ENCODE assay signal across 10 mouse cellular contexts in the genomic region with DNA sequence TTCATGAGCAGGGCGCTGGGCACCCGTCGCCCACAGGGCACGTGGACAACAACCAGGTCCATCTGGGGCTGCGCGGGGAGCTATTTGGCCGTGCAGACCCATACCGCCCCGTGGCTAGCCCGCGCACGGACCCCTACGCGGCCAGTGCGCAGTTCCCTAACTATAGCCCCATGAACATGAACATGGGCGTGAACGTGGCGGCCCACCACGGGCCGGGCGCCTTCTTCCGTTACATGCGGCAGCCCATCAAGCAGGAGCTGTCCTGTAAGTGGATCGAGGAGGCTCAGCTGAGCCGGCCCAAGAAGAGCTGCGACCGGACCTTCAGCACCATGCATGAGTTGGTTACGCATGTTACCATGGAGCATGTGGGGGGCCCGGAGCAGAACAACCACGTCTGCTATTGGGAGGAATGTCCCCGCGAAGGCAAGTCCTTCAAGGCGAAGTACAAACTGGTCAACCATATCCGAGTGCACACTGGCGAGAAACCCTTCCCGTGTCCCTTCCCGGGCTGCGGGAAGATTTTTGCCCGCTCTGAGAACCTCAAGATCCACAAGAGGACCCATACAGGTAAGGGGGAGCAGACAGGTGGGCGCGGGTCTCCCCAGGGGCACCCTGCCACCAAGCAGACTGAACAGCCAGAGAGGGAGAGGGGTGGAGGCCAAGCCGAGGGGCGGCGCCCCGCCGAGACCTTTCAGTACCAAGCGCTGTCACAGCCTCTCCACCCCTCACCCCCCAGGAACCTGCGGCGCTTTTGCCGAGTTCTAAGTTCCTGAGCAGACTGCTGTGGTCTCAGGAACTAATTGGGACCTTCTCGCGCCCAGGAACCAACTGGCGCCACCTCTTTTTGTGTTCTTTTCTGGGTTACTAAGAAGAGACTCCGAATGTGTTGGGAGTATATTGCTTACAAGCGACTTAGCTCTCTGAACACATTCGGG. TPM values are rescaled to one million over a fixed set of nuclear protein-coding genes. Genes with fewer than 3 reads are reported as not detected.
DNase-seq lines count a peak whose midpoint lies in the region; ATAC-seq and TF ChIP-seq lines count a peak whose summit lies in the region.
"Had no signal": no experiment of that assay in that cellular context is flagged by ENCODE, and none has a peak within 500 bp of the region (broad histone marks: within the 10 kb centered on the region; RNA-seq: fewer than 3 reads in every experiment).

No protein-coding gene starts in this region.

- H3K27ac ChIP-seq in heart, postnatal 0 days (ENCODE audit: low read depth) = no peak overlapping the region
- no peak overlapping the region for H3K27ac ChIP-seq in brown adipose tissue, adult 24 weeks (replicated peaks; ENCODE audit: low read depth, low read length)
- peak overlapping the region; percentile 82 for H3K27ac ChIP-seq in forebrain, embryonic 15.5 days (replicated peaks)
- peak overlapping the region; percentile 82 for H3K27ac ChIP-seq in midbrain, embryonic 15.5 days

- H3K4me3 ChIP-seq in heart, postnatal 0 days (ENCODE audit: low read depth, low read length) = peak overlapping the region; percentile 37
- H3K4me3 ChIP-seq in brown adipose tissue, adult 24 weeks (ENCODE audit: insufficient read depth, low read depth, low read length) = peak overlapping the region; percentile 28; the same call in 1 of the 2 replicates
- H3K4me3 ChIP-seq in forebrain, embryonic 15.5 days = peak overlapping the region; percentile 45
- peak overlapping the region; percentile 42 for H3K4me3 ChIP-seq in midbrain, embryonic 15.5 days
- H3K4me3 ChIP-seq in lung, adult 2 months (replicated peaks; ENCODE audit: extremely low read depth, low read depth, low read length) = no peak overlapping the region

- no peak for DNase-seq in heart, postnatal 0 days (ENCODE audit: low spot score)
- DNase-seq in heart, postnatal 36 days = no peak
- DNase-seq in ovary, adult 18-20 months (ENCODE audit: low spot score) = no peak
- DNase-seq in lung, adult 2 months = no peak
- DNase-seq: gastrocnemius, postnatal 14 days had no signal

- peaks cover 89% of the 10 kb centered on the region for H3K27me3 ChIP-seq in heart, postnatal 0 days (ENCODE audit: control insufficient read depth, insufficient read depth, low read length)
- H3K27me3 ChIP-seq in forebrain, embryonic 15.5 days = peaks cover 12% of the 10 kb centered on the region
- no peaks in the 10 kb centered on the region for H3K27me3 ChIP-seq in midbrain, embryonic 15.5 days (replicated peaks)

- TF ChIP-seq EP300 in heart, postnatal 0 days (IDR thresholded peaks at IDR 0.05; ENCODE audit: low read depth) = no peak

- intact Hi-C loops in heart, postnatal 36 days (cut with DNase I) = no loop called here

- no peak for TF ChIP-seq CTCF in heart, postnatal 0 days (IDR thresholded peaks at IDR 0.05; ENCODE audit: low read depth)
- no peak for TF ChIP-seq CTCF in lung, adult 2 months (IDR thresholded peaks at IDR 0.05; ENCODE audit: insufficient read depth, low read length)

- no peaks in the 10 kb centered on the region for H3K36me3 ChIP-seq in heart, postnatal 0 days (replicated peaks; ENCODE audit: control insufficient read depth, insufficient read depth, low read length)
- H3K36me3 ChIP-seq in forebrain, embryonic 15.5 days = no peaks in the 10 kb centered on the region
- H3K36me3 ChIP-seq in midbrain, embryonic 15.5 days (replicated peaks) = no peaks in the 10 kb centered on the region

- no peaks in the 10 kb centered on the region for H3K9me3 ChIP-seq in heart, postnatal 0 days (replicated peaks; ENCODE audit: control insufficient read depth, low read length)
- no peaks in the 10 kb centered on the region for H3K9me3 ChIP-seq in forebrain, embryonic 15.5 days
- H3K9me3 ChIP-seq in midbrain, embryonic 15.5 days = no peaks in the 10 kb centered on the region

- no peak for ATAC-seq in heart, postnatal 0 days (ENCODE audit: insufficient read depth, low read depth)
- no peak for ATAC-seq in forebrain, embryonic 15.5 days (replicated peaks)
- 0 out of 2 replicates have a peak, but pooled peaks have one; percentile 8 for ATAC-seq in midbrain, embryonic 15.5 days (replicated peaks)
- ATAC-seq in granulocyte monocyte progenitor cell, adult 5-6 weeks (replicated peaks; ENCODE audit: poor library complexity, severe bottlenecking) = no peak

- TF ChIP-seq POLR2A in lung, adult 2 months (IDR thresholded peaks at IDR 0.05; ENCODE audit: borderline replicate concordance, extremely low read depth, low read depth, low read length) = no peak

- H3K4me2 ChIP-seq in heart, postnatal 0 days (ENCODE audit: low read depth, low read length) = peak overlapping the region; percentile 56
- H3K4me2 ChIP-seq in forebrain, embryonic 15.5 days (replicated peaks) = peak overlapping the region; percentile 58
- peak overlapping the region; percentile 55 for H3K4me2 ChIP-seq in midbrain, embryonic 15.5 days

- H3K4me1 ChIP-seq in heart, postnatal 0 days (ENCODE audit: control insufficient read depth, insufficient read depth) = no peaks in the 10 kb centered on the region
- no peaks in the 10 kb centered on the region for H3K4me1 ChIP-seq in brown adipose tissue, adult 24 weeks (ENCODE audit: control insufficient read depth, insufficient read depth, insufficient read length, low read length)
- H3K4me1 ChIP-seq in forebrain, embryonic 15.5 days = peaks cover 19% of the 10 kb centered on the region
- no peaks in the 10 kb centered on the region; the same call in 1 of the 2 replicates for H3K4me1 ChIP-seq in midbrain, embryonic 15.5 days
- H3K4me1 ChIP-seq in lung, adult 2 months (ENCODE audit: control insufficient read depth, insufficient read depth, low read length) = peaks cover 2% of the 10 kb centered on the region

- 19% methylated on average over 56 of the region's 56 CpGs for WGBS in heart, postnatal 0 days
- 24% methylated on average over 53 of the region's 56 CpGs for WGBS in forebrain, embryonic 15.5 days
- 26% methylated on average over 56 of the region's 56 CpGs for WGBS in midbrain, embryonic 15.5 days
- WGBS in lung, adult 2 months = 29% methylated on average over 56 of the region's 56 CpGs

- no peak overlapping the region for H3K9ac ChIP-seq in heart, postnatal 0 days (replicated peaks; ENCODE audit: low read depth, low read length)
- H3K9ac ChIP-seq in forebrain, embryonic 15.5 days (replicated peaks) = peak overlapping the region; percentile 48
- H3K9ac ChIP-seq in midbrain, embryonic 15.5 days = peak overlapping the region; percentile 48

RNA-seq across cellular contexts. Expression of a gene that starts 9.4 kb away (rescaled TPM):
- not detected in 2 replicates for total RNA-seq in heart, postnatal 0 days (2014; rRNA removed; ENCODE audit: low replicate concordance)
- polyA plus RNA-seq in heart, postnatal 0 days (2015; fragmentation: Nextera tagmentation; extraction: Ambion mirVana) = 0.04 TPM in 1 of 2 replicates, not detected in the other
- not detected for total RNA-seq in heart, postnatal 36 days (2021)
- not detected in 2 replicates for polyA plus RNA-seq in brown adipose tissue, adult 24 weeks (2012; ENCODE audit: insufficient read depth, insufficient read length, missing spikeins)
- 13.7 and 14.4 TPM in 2 replicates for polyA plus RNA-seq in forebrain, embryonic 15.5 days (2015; fragmentation: Nextera tagmentation; extraction: Ambion mirVana)
- polyA plus RNA-seq in midbrain, embryonic 15.5 days (2015; fragmentation: Nextera tagmentation; extraction: Ambion mirVana) = 18.0 and 18.3 TPM in 2 replicates
- not detected in 2 replicates for total RNA-seq in granulocyte monocyte progenitor cell, adult 5-6 weeks (2014; fragmentation: Nextera tagmentation)
- total RNA-seq in granulocyte monocyte progenitor cell, adult 5-6 weeks (2017) = not detected in 2 replicates
- polyA plus RNA-seq in lung, adult 2 months (2012; rRNA removed) = not detected in 2 replicates
- total RNA-seq: gastrocnemius, postnatal 14 days; neutrophil, adult 5-6 weeks had no signal

Comparison
In these comparisons a context has a peak if more than half of its experiments do, and no peak if none do; other contexts are left out.
1. H3K27ac ChIP-seq: peak in forebrain, embryonic 15.5 days (single experiment) and midbrain, embryonic 15.5 days (single experiment); none in heart, postnatal 0 days (single experiment) and brown adipose tissue, adult 24 weeks (single experiment).
2. RNA of a gene that starts 9.4 kb away (polyA plus RNA-seq): 18.0 to 18.3 TPM in midbrain, embryonic 15.5 days and 13.7 to 14.4 TPM in forebrain, embryonic 15.5 days; 0.04 TPM in heart, postnatal 0 days, not detected in brown adipose tissue, adult 24 weeks and not detected in lung, adult 2 months; every median in the first group is over 10 times any median in the second.
3. Peak in every context shown above with its lines, with median percentiles within 50 percentile points of each other: H3K4me2 ChIP-seq.